In genomic region chr8:110844941-110845340, GRCm38 (mm10) we compare ENCODE assay signal across 11 mouse cellular contexts. TPM values are rescaled to one million over a fixed set of nuclear protein-coding genes. Genes with fewer than 3 reads are reported as not detected.
DNase-seq lines count a peak whose midpoint lies in the region; ATAC-seq and TF ChIP-seq lines count a peak whose summit lies in the region.
"Had no signal": no experiment of that assay in that cellular context is flagged by ENCODE, and none has a peak within 500 bp of the region (broad histone marks: within the 10 kb centered on the region; RNA-seq: fewer than 3 reads in every experiment).

No protein-coding gene starts in this region.

- H3K9me3 ChIP-seq in heart, embryonic 15.5 days (replicated peaks): no peaks in the 10 kb centered on the region
- H3K9me3 ChIP-seq in ES-E14 (ENCODE audit: control insufficient read depth, insufficient read depth, low read depth, low read length): no peaks in the 10 kb centered on the region
- no peaks in the 10 kb centered on the region for H3K9me3 ChIP-seq in hindbrain, embryonic 14.5 days (ENCODE audit: control insufficient read depth, low read length)
- H3K9me3 ChIP-seq in midbrain, embryonic 14.5 days (ENCODE audit: control insufficient read depth, low read length): no peaks in the 10 kb centered on the region

- WGBS in heart, embryonic 15.5 days: 69% methylated on average over 3 of the region's 3 CpGs
- 82% methylated on average over 3 of the region's 3 CpGs for WGBS in hindbrain, embryonic 14.5 days
- 84% methylated on average over 3 of the region's 3 CpGs for WGBS in midbrain, embryonic 14.5 days

- peak overlapping the region; percentile 96; the same call in 1 of the 2 replicates for H3K4me3 ChIP-seq in heart, embryonic 15.5 days
- H3K4me3 ChIP-seq in ES-E14 (ENCODE audit: insufficient read depth in 1 of 2, low read depth in 1 of 2, low read length in 2 of 2, poor library complexity in 1 of 2, severe bottlenecking in 1 of 2): peak overlapping the region; percentile 93 to 97; a peak in 3 of 4 replicates
- no peak overlapping the region for H3K4me3 ChIP-seq in hindbrain, embryonic 14.5 days (replicated peaks; ENCODE audit: low read length)
- peak overlapping the region; percentile 97; the same call in 1 of the 2 replicates for H3K4me3 ChIP-seq in midbrain, embryonic 14.5 days (replicated peaks; ENCODE audit: low read depth, low read length)

- H3K36me3 ChIP-seq in heart, embryonic 15.5 days: peaks cover 36% of the 10 kb centered on the region
- peaks cover 39% of the 10 kb centered on the region for H3K36me3 ChIP-seq in ES-E14 (ENCODE audit: control insufficient read depth, insufficient read depth, low read length, poor library complexity, severe bottlenecking)
- peaks cover 52% of the 10 kb centered on the region for H3K36me3 ChIP-seq in hindbrain, embryonic 14.5 days (replicated peaks; ENCODE audit: control insufficient read depth, insufficient read depth)
- peaks cover 50% of the 10 kb centered on the region for H3K36me3 ChIP-seq in midbrain, embryonic 14.5 days (ENCODE audit: control insufficient read depth, insufficient read depth, low read length)

- H3K4me1 ChIP-seq in heart, embryonic 15.5 days (replicated peaks): peaks cover 25% of the 10 kb centered on the region
- H3K4me1 ChIP-seq in ES-E14 (ENCODE audit: control insufficient read depth in 2 of 2, insufficient read depth in 2 of 2, low read length in 2 of 2, poor library complexity in 1 of 2): no peaks in the 10 kb centered on the region; a peak in 1 of 4 replicates
- peaks cover 19% of the 10 kb centered on the region for H3K4me1 ChIP-seq in hindbrain, embryonic 14.5 days (replicated peaks; ENCODE audit: control insufficient read depth, insufficient read depth, low read length)
- H3K4me1 ChIP-seq in midbrain, embryonic 14.5 days (ENCODE audit: control insufficient read depth, insufficient read depth, low read length): peaks cover 17% of the 10 kb centered on the region

- no peaks in the 10 kb centered on the region for H3K27me3 ChIP-seq in heart, embryonic 15.5 days
- H3K27me3 ChIP-seq in hindbrain, embryonic 14.5 days (ENCODE audit: control insufficient read depth, insufficient read depth, low read length): no peaks in the 10 kb centered on the region
- no peaks in the 10 kb centered on the region for H3K27me3 ChIP-seq in midbrain, embryonic 14.5 days (ENCODE audit: control insufficient read depth, insufficient read depth, low read length)
- H3K27me3 ChIP-seq: Patski had no signal

- DNase-seq in heart, adult 18-20 months: no peak
- no peak for DNase-seq in ES-E14 (ENCODE audit: low read depth, low spot score)
- no peak for DNase-seq in hindbrain, embryonic 14.5 days (ENCODE audit: low spot score)
- no peak for DNase-seq in midbrain, embryonic 14.5 days
- no peak for DNase-seq in frontal cortex, postnatal 36 days (ENCODE audit: low spot score in 2 of 2)
- no peak for DNase-seq in adrenal gland, postnatal 36 days
- DNase-seq in Muller cell, postnatal 12 days (ENCODE audit: inconsistent ontology term): no peak
- DNase-seq: cerebellum, postnatal 10 days; lung, adult 18-20 months had no signal

- in situ Hi-C loops in ES-E14 (cut with MboI; ENCODE audit: low sequenced_read_pairs in 2 of 2, unreplicated experiment in 2 of 2): loop anchor here (10.0 to 25.0 kb wide), 2 partner anchors 200 to 442 kb away; no protein-coding TSS in a partner anchor

- no peak overlapping the region for H3K9ac ChIP-seq in heart, embryonic 15.5 days
- H3K9ac ChIP-seq in ES-E14 (ENCODE audit: insufficient read depth, low read depth, low read length, poor library complexity, severe bottlenecking): peak overlapping the region; percentile 25; the same call in 1 of the 2 replicates
- no peak overlapping the region for H3K9ac ChIP-seq in hindbrain, embryonic 14.5 days
- H3K9ac ChIP-seq in midbrain, embryonic 14.5 days (replicated peaks; ENCODE audit: low read length): 0 out of 2 replicates have a peak overlapping the region, but pooled peaks have one; percentile 92

- no peak for ATAC-seq in heart, embryonic 15.5 days (replicated peaks; ENCODE audit: insufficient number of reproducible peaks, insufficient read depth, low FRiP score, low read depth)
- no peak for ATAC-seq in hindbrain, embryonic 14.5 days (ENCODE audit: low FRiP score)
- ATAC-seq in midbrain, embryonic 14.5 days (ENCODE audit: low FRiP score, low TSS enrichment): no peak
- ATAC-seq: Patski had no signal

- peak overlapping the region; percentile 74 for H3K4me2 ChIP-seq in heart, embryonic 15.5 days
- H3K4me2 ChIP-seq in hindbrain, embryonic 14.5 days (replicated peaks): peak overlapping the region; percentile 71
- peak overlapping the region; percentile 65 for H3K4me2 ChIP-seq in midbrain, embryonic 14.5 days (ENCODE audit: low read length)

- no peak overlapping the region for H3K27ac ChIP-seq in heart, embryonic 15.5 days
- no peak overlapping the region for H3K27ac ChIP-seq in ES-E14 (ENCODE audit: insufficient read depth, low read depth, low read length, poor library complexity, severe bottlenecking)
- H3K27ac ChIP-seq in hindbrain, embryonic 14.5 days: no peak overlapping the region
- no peak overlapping the region for H3K27ac ChIP-seq in midbrain, embryonic 14.5 days (replicated peaks; ENCODE audit: low read depth, low read length)

TF ChIP-seq in ES-E14, 5 proteins besides CTCF, POLR2A, EP300 and RAD21:
- TF ChIP-seq ZNF384 (IDR thresholded peaks at IDR 0.05; ENCODE audit: low read depth, low read length) (peak; percentile 79), MAFK (IDR thresholded peaks at IDR 0.05; ENCODE audit: insufficient read depth, low read depth, low read length) (no peak)

RNA-seq across cellular contexts. Expression of gene Cog4, which starts 1.5 kb away (rescaled TPM):
- 53.9 and 60.1 TPM in 2 replicates for polyA plus RNA-seq in heart, embryonic 15.5 days (2015; fragmentation: Nextera tagmentation; extraction: Ambion mirVana)
- total RNA-seq in heart, adult 18-20 months (2021): 10 to 100 TPM; 69.4 to 74.8 TPM
- total RNA-seq in ES-E14 (2012; rRNA removed): 59.4 and 64.7 TPM in 2 replicates
- 66.7 and 73.0 TPM in 2 replicates for polyA plus RNA-seq in hindbrain, embryonic 14.5 days (2014; fragmentation: Nextera tagmentation; extraction: Ambion mirVana)
- polyA plus RNA-seq in midbrain, embryonic 14.5 days (2014; fragmentation: Nextera tagmentation; extraction: Ambion mirVana): 53.2 and 70.0 TPM in 2 replicates
- total RNA-seq in adrenal gland, postnatal 36 days (2021): 100 to 1,000 TPM in 1 of 2 experiments, 10 to 100 TPM in 1; 86.2 to 105 TPM

RNA-seq across cellular contexts. Expression of gene Sf3b3, which starts 1.6 kb away (rescaled TPM):
- 65.1 and 85.4 TPM in 2 replicates for polyA plus RNA-seq in heart, embryonic 15.5 days (2015; fragmentation: Nextera tagmentation; extraction: Ambion mirVana)
- total RNA-seq in heart, adult 18-20 months (2021): 10 to 100 TPM; 36.7 to 37.5 TPM
- total RNA-seq in ES-E14 (2012; rRNA removed): 210 and 244 TPM in 2 replicates
- polyA plus RNA-seq in hindbrain, embryonic 14.5 days (2014; fragmentation: Nextera tagmentation; extraction: Ambion mirVana): 92.2 and 102 TPM in 2 replicates
- 72.3 and 114 TPM in 2 replicates for polyA plus RNA-seq in midbrain, embryonic 14.5 days (2014; fragmentation: Nextera tagmentation; extraction: Ambion mirVana)
- total RNA-seq in adrenal gland, postnatal 36 days (2021): 10 to 100 TPM; 76.9 to 81.8 TPM

RNA-seq across cellular contexts. Expression of gene Il34, which starts 39.2 kb away (rescaled TPM):
- polyA plus RNA-seq in heart, embryonic 15.5 days (2015; fragmentation: Nextera tagmentation; extraction: Ambion mirVana): 0.94 and 1.6 TPM in 2 replicates
- total RNA-seq in heart, adult 18-20 months (2021): 1 to 10 TPM; 3.9 to 5.1 TPM
- total RNA-seq in ES-E14 (2012; rRNA removed): 4.6 and 5.4 TPM in 2 replicates
- 5.4 and 6.1 TPM in 2 replicates for polyA plus RNA-seq in hindbrain, embryonic 14.5 days (2014; fragmentation: Nextera tagmentation; extraction: Ambion mirVana)
- 0.34 and 3.9 TPM in 2 replicates for polyA plus RNA-seq in midbrain, embryonic 14.5 days (2014; fragmentation: Nextera tagmentation; extraction: Ambion mirVana)
- total RNA-seq in adrenal gland, postnatal 36 days (2021): 10 to 100 TPM; 19.6 to 51.0 TPM

RNA-seq across cellular contexts. Expression of gene Fuk, which starts 57.3 kb away (rescaled TPM):
- polyA plus RNA-seq in heart, embryonic 15.5 days (2015; fragmentation: Nextera tagmentation; extraction: Ambion mirVana): 4.8 and 7.1 TPM in 2 replicates
- 1 to 10 TPM; 5.2 to 5.5 TPM for total RNA-seq in heart, adult 18-20 months (2021)
- total RNA-seq in ES-E14 (2012; rRNA removed): 17.8 and 23.3 TPM in 2 replicates
- polyA plus RNA-seq in hindbrain, embryonic 14.5 days (2014; fragmentation: Nextera tagmentation; extraction: Ambion mirVana): 5.0 and 5.8 TPM in 2 replicates
- polyA plus RNA-seq in midbrain, embryonic 14.5 days (2014; fragmentation: Nextera tagmentation; extraction: Ambion mirVana): 4.9 and 6.4 TPM in 2 replicates
- total RNA-seq in adrenal gland, postnatal 36 days (2021): 1 to 10 TPM; 9.4 to 9.5 TPM

Comparison
In these comparisons a context has a peak if more than half of its experiments do, and no peak if none do; other contexts are left out.
1. H3K9ac ChIP-seq: peak in ES-E14 (single experiment) and midbrain, embryonic 14.5 days (single experiment); none in heart, embryonic 15.5 days (single experiment) and hindbrain, embryonic 14.5 days (single experiment).
2. Peak in every context shown above with its lines, with median percentiles within 50 percentile points of each other: H3K4me2 ChIP-seq.